Mouse (Mus musculus) neural tube, embryonic 13.5 days (tissue): ENCODE results near the gene Ubr3. TPM values are rescaled to one million over a fixed set of nuclear protein-coding genes. Genes with fewer than 3 reads are reported as not detected.
"Not testable (repeated sequence)": the region's sequence is repeated elsewhere in the genome, so short reads cannot be mapped to it uniquely, and the experiment has no call there.

Source experiments
- ATAC-seq: fragments of 200-750 bp; cut with Nextera tagmentation; 2 replicates; pipeline ENCODE4 v1.8.0; 2017; ENCODE audit warnings: low read depth, mild to moderate bottlenecking, moderate TSS enrichment, moderate library complexity
- H3K27ac ChIP-seq: fragments of 300-500 bp; sonication (generic); replicated peaks from 2 replicates; pipeline ENCODE4 v1.5.1; 2015; ENCODE audit warnings: moderate library complexity, mild to moderate bottlenecking, inconsistent platforms
- H3K27me3 ChIP-seq: fragments of 300-500 bp; sonication (generic); 2 replicates; pipeline ENCODE4 v1.6.1; 2015; ENCODE audit warnings: mild to moderate bottlenecking, inconsistent platforms
- H3K36me3 ChIP-seq: fragments of 300-500 bp; sonication (generic); 2 replicates; pipeline ENCODE4 v1.6.1; 2015; ENCODE audit warnings: mild to moderate bottlenecking, inconsistent platforms
- H3K4me1 ChIP-seq: fragments of 300-500 bp; sonication (generic); replicated peaks from 2 replicates; pipeline ENCODE4 v1.6.1; 2015; ENCODE audit warnings: inconsistent platforms
- H3K4me2 ChIP-seq: fragments of 300-500 bp; sonication (generic); 2 replicates; pipeline ENCODE4 v1.6.1; 2015; ENCODE audit warnings: inconsistent platforms, mild to moderate bottlenecking, moderate library complexity
- H3K4me3 ChIP-seq: fragments of 300-500 bp; sonication (generic); 2 replicates; pipeline ENCODE4 v1.5.1; 2015; ENCODE audit warnings: mild to moderate bottlenecking, inconsistent platforms
- H3K9ac ChIP-seq: fragments of 300-500 bp; sonication (generic); 2 replicates; pipeline ENCODE4 v1.6.1; 2015; ENCODE audit warnings: moderate library complexity, mild to moderate bottlenecking, inconsistent platforms
- H3K9me3 ChIP-seq: fragments of 300-500 bp; sonication (generic); 2 replicates; pipeline ENCODE4 v1.6.1; 2016; ENCODE audit warnings: inconsistent platforms
- WGBS: fragments of 180-500 bp; shearing (Covaris S2); methylation state at CpG from one replicate; pipeline ENCODE4 v1.1.7; 2015; 5-methylcytosine and 5-hydroxymethylcytosine counted together
- polyA plus RNA-seq: library from polyadenylated mRNA; unstranded; fragments of >200 nt; fragmentation: Nextera tagmentation; extraction: Ambion mirVana; gene quantifications from 2 replicates; pipeline ENCODE4 v1.2.1, GENCODE M21; 2015

Ubr3 gene
- polyA plus RNA-seq, 1 experiment from 2014 or later, result 15.8 TPM

- Histone ChIP-seq H3K36me3 (no peaks in the 10 kb centered on the region), H3K9ac (peak within 1 kb of the TSS; percentile 81), H3K4me1 (peaks cover 18% of the 10 kb centered on the region), H3K4me3 (peak within 1 kb of the TSS; percentile 57), H3K27ac (peak within 1 kb of the TSS; percentile 42), H3K9me3 (no peaks in the 10 kb centered on the region), H3K27me3 (no peaks in the 10 kb centered on the region), H3K4me2 (peak within 1 kb of the TSS; percentile 78)
- 2% methylated on average over 45 of the region's 45 CpGs for WGBS
- ATAC-seq, result peak; percentile 96
Measured at GRCm38 (mm10) chr2:69885451-69886305, 11.4 kb upstream of the Ubr3 start, which contains the start of gene Mettl5. Gene Mettl5, minus strand, starts transcription at chr2:69885615.

DNA sequence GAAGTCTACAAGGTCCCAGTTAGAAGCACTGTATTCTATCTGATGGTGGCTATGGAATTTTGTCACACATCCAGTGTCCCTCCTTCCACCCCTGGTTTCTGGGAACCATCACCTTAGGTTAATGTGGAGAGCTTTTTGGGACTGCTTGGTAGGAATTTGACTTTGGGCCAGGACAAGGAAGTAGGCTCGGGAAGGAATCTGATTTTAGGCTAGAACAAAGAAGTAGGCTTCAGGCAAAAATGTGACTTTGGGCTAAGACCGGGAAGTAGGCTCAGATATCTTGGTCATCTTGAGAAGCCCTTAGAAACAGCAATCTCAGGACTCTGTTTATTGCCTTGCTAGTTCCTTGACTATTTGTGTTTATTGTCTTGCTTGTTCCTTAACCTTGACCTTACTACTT lies 8.1 kb upstream of the Ubr3 start:
- Histone ChIP-seq H3K4me3 (no peak overlapping the region), H3K4me1 (peaks cover 18% of the 10 kb centered on the region), H3K9me3 (no peaks in the 10 kb centered on the region), H3K36me3 (no peaks in the 10 kb centered on the region), H3K27me3 (no peaks in the 10 kb centered on the region), H3K27ac (no peak overlapping the region), H3K9ac (no peak overlapping the region), H3K4me2 (no peak overlapping the region)
- WGBS, result 84% methylated on average over 2 of the region's 2 CpGs
- no peak for ATAC-seq

DNA sequence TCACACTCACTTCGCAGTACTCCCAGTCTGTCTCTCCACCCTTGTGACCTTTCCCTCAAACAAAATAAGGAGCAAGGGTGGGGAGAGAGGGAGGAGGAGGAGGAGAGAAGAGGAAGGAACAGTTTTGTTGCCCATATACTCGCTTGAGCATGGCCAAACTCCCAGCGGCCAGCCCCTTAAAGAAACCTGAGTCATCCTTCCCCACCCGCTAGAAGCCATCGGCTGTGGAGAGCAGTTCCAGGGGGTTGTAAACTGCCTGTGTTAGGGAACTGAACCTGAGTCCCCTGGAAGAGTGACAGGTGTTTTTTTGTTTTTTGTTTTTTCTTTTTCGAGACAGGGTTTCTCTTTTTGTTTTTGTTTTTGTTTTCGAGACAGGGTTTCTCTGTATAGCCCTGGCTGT lies 6.2 kb upstream of the Ubr3 start:
- no peak overlapping the region for H3K4me3 ChIP-seq
- no peak overlapping the region for H3K27ac ChIP-seq
- 52% methylated on average over 7 of the region's 7 CpGs for WGBS
- no peak overlapping the region for H3K9ac ChIP-seq
- no peak overlapping the region for H3K4me2 ChIP-seq
- no peaks in the 10 kb centered on the region for H3K9me3 ChIP-seq
- H3K4me1 ChIP-seq, result peaks cover 5% of the 10 kb centered on the region
- H3K27me3 ChIP-seq, result no peaks in the 10 kb centered on the region
- no peaks in the 10 kb centered on the region for H3K36me3 ChIP-seq
- no peak for ATAC-seq

DNA sequence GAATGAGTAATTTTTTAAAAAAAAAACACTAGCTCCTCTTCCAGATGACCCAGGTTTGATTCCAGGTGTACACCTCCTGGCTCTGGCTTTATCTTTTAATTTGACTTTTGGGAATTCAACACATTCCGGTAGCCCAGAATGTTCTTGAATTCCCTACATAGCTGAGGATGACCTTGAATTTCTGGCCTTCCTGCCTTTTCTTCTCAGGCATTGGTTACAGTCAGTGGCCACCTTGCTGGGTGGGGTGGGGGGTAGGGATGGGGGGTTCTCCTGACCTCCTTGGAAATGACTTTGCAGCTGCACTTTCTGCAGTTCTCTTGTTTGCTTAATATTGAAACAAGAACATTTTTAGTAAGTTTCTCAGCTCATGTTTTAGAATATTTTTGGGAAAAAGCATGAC lies 3.9 kb upstream of the Ubr3 start:
- H3K36me3 ChIP-seq, result no peaks in the 10 kb centered on the region
- H3K9me3 ChIP-seq, result no peaks in the 10 kb centered on the region
- H3K4me1 ChIP-seq, result peaks cover 2% of the 10 kb centered on the region; the same call in 1 of the 2 replicates
- H3K4me2 ChIP-seq, result no peak overlapping the region
- H3K4me3 ChIP-seq, result no peak overlapping the region
- H3K27me3 ChIP-seq, result no peaks in the 10 kb centered on the region
- H3K27ac ChIP-seq, result no peak overlapping the region
- H3K9ac ChIP-seq, result no peak overlapping the region
- WGBS, result 79% methylated on average over 1 of the region's 1 CpGs
- ATAC-seq, result no peak

- Histone ChIP-seq H3K36me3 (no peaks in the 10 kb centered on the region), H3K27me3 (no peaks in the 10 kb centered on the region), H3K4me2 (no peak overlapping the region), H3K4me1 (peaks cover 9% of the 10 kb centered on the region), H3K4me3 (no peak overlapping the region), H3K9ac (no peak overlapping the region), H3K9me3 (no peaks in the 10 kb centered on the region), H3K27ac (no peak overlapping the region)
- ATAC-seq, result no peak
- 88% methylated on average over 5 of the region's 5 CpGs for WGBS
Measured at GRCm38 (mm10) chr2:69893891-69894290, 3.2 kb upstream of the Ubr3 start.

- Histone ChIP-seq H3K9me3 (no peaks in the 10 kb centered on the region), H3K4me1 (peaks cover 21% of the 10 kb centered on the region), H3K36me3 (no peaks in the 10 kb centered on the region), H3K9ac (no peak overlapping the region), H3K27ac (no peak overlapping the region), H3K4me2 (no peak overlapping the region), H3K27me3 (no peaks in the 10 kb centered on the region), H3K4me3 (no peak overlapping the region)
- WGBS, result 60% methylated on average over 14 of the region's 14 CpGs
- no peak for ATAC-seq
Measured at GRCm38 (mm10) chr2:69895502-69896223, 1.4 kb upstream of the Ubr3 start.

DNA sequence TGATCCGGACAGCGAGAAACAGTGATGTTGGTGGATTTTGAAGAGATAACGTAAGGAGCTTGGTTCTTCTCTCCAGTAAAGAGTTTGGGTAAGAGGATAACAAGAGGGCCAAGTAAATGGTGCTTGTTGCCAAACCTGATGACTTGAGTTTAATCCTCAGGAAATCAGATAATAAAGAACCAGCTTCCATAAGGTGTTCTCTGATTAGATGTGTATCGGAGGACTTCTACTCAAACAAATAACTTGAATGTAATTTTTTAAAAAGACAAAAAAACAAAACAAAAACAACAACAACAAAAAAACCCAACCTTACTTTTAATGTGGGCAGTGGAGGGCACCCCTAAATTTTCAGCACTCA lies 843 bp upstream of the Ubr3 start:
- Histone ChIP-seq H3K9ac (no peak overlapping the region), H3K4me1 (peaks cover 21% of the 10 kb centered on the region), H3K36me3 (peaks cover 4% of the 10 kb centered on the region; the same call in 1 of the 2 replicates), H3K4me2 (no peak overlapping the region), H3K4me3 (no peak overlapping the region), H3K27me3 (no peaks in the 10 kb centered on the region), H3K9me3 (no peaks in the 10 kb centered on the region), H3K27ac (no peak overlapping the region)
- WGBS, result 95% methylated on average over 4 of the region's 4 CpGs
- ATAC-seq, result no peak

DNA sequence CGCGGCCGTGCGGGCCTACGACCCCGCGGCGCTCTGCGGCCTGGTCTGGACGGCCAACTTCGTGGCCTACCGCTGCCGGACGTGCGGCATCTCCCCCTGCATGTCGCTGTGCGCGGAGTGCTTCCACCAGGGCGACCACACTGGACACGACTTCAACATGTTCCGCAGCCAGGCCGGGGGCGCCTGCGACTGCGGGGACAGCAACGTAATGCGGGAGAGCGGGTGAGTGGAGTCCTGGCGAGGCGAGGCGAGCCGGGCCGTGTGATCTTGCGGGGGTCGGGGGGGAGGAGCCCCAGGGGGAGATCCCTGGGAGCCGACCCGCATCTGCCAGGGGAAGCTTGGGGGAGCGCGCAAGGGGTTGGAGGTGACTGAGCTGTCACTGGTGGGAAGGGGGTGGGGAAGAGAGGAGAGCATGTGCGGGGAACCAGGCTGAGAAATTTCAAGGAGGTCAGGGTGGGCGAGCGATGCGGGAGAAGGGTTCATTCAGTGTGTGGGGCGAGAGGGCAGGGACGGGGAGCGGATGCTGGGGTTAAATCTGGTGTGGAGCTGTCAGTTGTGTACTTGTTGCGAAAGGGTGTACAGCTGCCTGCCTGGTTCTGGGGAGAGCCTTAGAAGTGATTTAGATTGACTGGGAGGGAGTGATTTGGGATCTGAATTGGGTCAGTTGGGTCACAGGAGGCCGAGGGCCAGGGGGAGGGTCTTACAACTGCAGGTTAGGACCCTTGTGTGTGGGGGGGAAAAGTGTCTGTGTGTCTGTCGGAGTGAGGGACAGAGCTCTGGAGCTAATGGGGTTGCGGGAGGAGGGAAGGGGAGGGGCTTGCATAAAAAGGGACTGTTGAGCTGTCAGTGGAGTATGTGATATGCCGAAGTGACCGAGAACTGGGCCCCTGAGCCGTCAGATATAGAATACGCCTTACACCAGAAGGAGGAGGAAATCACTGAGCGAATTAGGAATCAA lies 851 bp downstream of the Ubr3 start:
- under 1% methylated on average over 54 of the region's 55 CpGs for WGBS
- peak; percentile 74 for ATAC-seq
- Histone ChIP-seq H3K4me3 (peak overlapping the region; percentile 100), H3K9me3 (no peaks in the 10 kb centered on the region), H3K27ac (peak overlapping the region; percentile 95), H3K9ac (peak overlapping the region; percentile 99), H3K27me3 (no peaks in the 10 kb centered on the region), H3K4me1 (peaks cover 21% of the 10 kb centered on the region), H3K4me2 (peak overlapping the region; percentile 96), H3K36me3 (peaks cover 8% of the 10 kb centered on the region; the same call in 1 of the 2 replicates)

- H3K4me1 ChIP-seq, result peaks cover 15% of the 10 kb centered on the region
- 95% methylated on average over 3 of the region's 3 CpGs for WGBS
Measured at GRCm38 (mm10) chr2:69903541-69903940, 6.5 kb downstream of the Ubr3 start.

DNA sequence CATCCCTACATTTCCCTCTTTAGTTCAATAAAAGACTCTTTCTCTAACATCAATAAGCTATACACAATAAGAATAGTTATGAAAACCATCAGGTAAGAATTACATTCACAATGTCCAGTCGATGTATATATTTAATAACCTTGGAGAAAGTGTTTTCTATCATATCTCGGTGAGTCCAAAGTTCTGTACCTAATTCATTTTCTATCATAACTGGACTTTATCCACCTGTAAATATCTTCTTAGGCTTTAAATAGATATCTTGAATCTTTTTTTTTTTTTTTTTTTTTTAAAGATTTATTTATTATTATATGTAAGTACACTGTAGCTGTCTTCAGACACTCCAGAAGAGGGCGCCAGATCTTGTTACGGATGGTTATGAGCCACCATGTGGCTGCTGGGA lies 10.3 kb downstream of the Ubr3 start:
- H3K27ac ChIP-seq, H3K36me3 ChIP-seq, H3K4me1 ChIP-seq, H3K9me3 ChIP-seq, H3K4me3 ChIP-seq, H3K27me3 ChIP-seq, ATAC-seq, H3K9ac ChIP-seq, H3K4me2 ChIP-seq: not testable (repeated sequence)
- WGBS, result 78% methylated on average over 4 of the region's 4 CpGs

More at GRCm38 (mm10) chr2:69903541-69903940, 6.5 kb downstream of the Ubr3 start:
- no peaks in the 10 kb centered on the region for H3K9me3 ChIP-seq
- H3K9ac ChIP-seq, result no peak overlapping the region
- H3K27ac ChIP-seq, result no peak overlapping the region
- H3K4me3 ChIP-seq, result no peak overlapping the region
- H3K4me2 ChIP-seq, result no peak overlapping the region
- H3K27me3 ChIP-seq, result no peaks in the 10 kb centered on the region
- peaks cover 13% of the 10 kb centered on the region for H3K36me3 ChIP-seq
- ATAC-seq, result no peak

- ATAC-seq, result no peak
- H3K27ac ChIP-seq, result no peak overlapping the region
- H3K4me2 ChIP-seq, result no peak overlapping the region
- 30% methylated on average over 2 of the region's 2 CpGs for WGBS
- H3K9ac ChIP-seq, result no peak overlapping the region
- H3K4me1 ChIP-seq, result no peaks in the 10 kb centered on the region
- H3K27me3 ChIP-seq, result no peaks in the 10 kb centered on the region
- no peak overlapping the region for H3K4me3 ChIP-seq
- H3K9me3 ChIP-seq, result no peaks in the 10 kb centered on the region
- H3K36me3 ChIP-seq, result peaks cover 13% of the 10 kb centered on the region
Measured at GRCm38 (mm10) chr2:69912801-69913200, 15.8 kb downstream of the Ubr3 start.
